Mouse (Mus musculus): ENCODE data around the gene Lmbr1.
"Not testable (repeated sequence)": the region's sequence is repeated elsewhere in the genome, so short reads cannot be mapped to it uniquely, and the experiment has no call there.

The Lmbr1 gene

GRCm38 (mm10) chr5:29378298-29379036 is at the start of gene Lmbr1:
TSS of gene Lmbr1 (minus strand) at chr5:29378390.
- peak; percentile 66 to 88 for DNase-seq (ENCODE audit: low read depth in 1 of 2, low spot score in 2 of 2)

GRCm38 (mm10) chr5:29423330-29423729 is 45.1 kb upstream of the Lmbr1 start:
- DNase-seq (ENCODE audit: low read depth in 1 of 2, low spot score in 2 of 2): not testable (repeated sequence)

GRCm38 (mm10) chr5:29413041-29413440 is 34.9 kb upstream of the Lmbr1 start:
- DNase-seq (ENCODE audit: low read depth in 1 of 2, low spot score in 2 of 2): no peak

GRCm38 (mm10) chr5:29410854-29411253 is 32.7 kb upstream of the Lmbr1 start:
- no peak for DNase-seq (ENCODE audit: low read depth in 1 of 2, low spot score in 2 of 2)

DNA sequence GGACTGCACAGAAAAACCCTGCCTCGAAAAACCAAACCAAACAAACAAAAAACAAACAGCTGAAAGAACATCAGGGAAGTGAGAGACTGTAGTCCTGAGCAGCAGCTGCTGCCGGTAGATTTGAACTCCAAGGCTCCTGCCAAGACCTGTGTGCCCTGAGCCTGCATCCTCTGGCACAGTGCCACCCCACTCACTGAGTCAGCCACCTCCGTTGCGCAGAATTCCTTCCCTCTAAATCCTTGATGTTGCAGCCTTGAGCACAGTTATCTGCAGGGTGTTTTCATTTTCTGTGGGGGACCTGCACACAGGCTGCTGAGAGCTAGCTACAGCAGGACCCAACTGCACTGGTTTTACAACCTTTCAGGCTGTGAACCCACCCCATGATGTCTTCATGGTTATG is 20.2 kb upstream of the Lmbr1 start:
- DNase-seq (ENCODE audit: low read depth in 1 of 2, low spot score in 2 of 2): no peak

DNA sequence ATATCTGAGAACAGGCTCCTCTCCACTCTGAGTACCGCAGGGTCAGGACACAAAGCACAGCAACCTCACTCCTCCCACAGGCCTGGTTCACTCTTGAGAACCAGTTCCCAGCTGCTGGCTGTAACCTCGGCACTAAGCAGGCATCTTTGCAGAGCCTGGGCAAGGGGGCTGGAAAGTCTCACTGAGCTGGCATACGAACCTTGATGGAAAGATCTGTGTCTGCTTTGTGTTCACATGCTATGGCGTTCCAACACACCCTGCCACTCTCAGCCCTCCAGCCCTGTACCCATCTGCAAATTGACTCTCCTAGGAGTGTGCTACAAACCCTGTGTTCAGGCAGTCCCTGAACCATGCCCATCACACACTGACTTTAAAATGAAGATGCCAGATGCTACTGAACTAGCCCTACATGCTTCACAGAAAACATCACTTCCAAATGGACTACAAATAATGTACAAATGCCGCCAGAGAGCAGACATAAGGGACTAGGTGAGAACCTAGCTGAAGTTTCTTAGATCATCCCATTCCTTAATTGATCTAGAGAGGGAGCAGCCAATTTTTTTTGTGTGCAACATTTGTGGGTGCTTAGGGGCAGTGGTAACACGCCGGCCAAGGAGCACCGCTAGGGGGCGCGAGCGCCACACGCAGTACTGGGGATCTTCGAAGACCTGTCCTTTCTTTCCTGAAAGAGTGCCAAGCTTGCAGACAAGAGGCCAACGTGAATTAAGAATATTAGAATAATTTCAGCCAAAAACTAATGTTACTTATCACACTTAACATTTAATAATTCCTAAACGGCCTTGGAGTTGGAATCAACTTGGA is 11.0 kb upstream of the Lmbr1 start:
- DNase-seq (ENCODE audit: low read depth in 1 of 2, low spot score in 2 of 2): peak in 1 of 2 experiments; percentile 28

DNA sequence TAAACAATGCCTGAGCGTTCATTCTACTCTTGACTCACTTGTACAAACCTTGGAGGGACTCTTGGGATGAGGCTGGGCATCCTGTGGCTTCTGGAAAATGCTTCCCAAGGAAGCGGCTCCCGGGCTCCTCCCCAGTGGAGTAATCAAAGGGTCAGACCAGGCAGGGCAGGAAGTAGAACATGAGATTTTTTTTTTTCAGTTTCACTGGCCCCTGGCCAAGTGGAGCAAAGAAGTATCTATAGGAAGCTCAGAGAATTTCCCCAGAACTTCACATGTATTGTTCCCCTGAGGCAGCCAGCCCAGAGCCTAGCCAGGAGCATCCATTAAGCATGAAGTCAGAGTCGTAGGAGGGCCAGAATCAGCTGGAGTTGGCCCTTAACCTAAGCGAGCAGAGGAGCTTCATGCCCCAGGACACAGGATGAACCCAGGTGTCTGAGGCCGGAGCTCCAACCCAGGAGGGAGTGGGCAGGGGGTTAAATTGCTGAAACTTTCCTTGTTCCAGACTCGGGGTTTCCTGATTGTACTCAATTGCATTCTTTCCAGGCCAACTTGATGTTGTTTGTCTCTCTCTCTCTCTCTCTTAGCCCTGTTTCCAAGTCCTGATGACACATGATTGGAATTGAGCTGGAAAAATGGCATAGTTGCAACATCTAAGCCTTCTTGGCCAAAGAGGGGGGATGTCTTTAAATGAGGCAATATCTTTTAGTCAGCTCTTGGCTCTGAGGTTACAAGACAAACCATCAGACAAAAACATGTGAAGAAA is 10.2 kb upstream of the Lmbr1 start:
- no peak for DNase-seq (ENCODE audit: low read depth in 1 of 2, low spot score in 2 of 2)

- no peak for DNase-seq (ENCODE audit: low read depth in 1 of 2, low spot score in 2 of 2)
Measured at GRCm38 (mm10) chr5:29387591-29387990, 9.4 kb upstream of the Lmbr1 start.

- no peak for DNase-seq (ENCODE audit: low read depth in 1 of 2, low spot score in 2 of 2)
Measured at GRCm38 (mm10) chr5:29382776-29383175, 4.6 kb upstream of the Lmbr1 start.

DNA sequence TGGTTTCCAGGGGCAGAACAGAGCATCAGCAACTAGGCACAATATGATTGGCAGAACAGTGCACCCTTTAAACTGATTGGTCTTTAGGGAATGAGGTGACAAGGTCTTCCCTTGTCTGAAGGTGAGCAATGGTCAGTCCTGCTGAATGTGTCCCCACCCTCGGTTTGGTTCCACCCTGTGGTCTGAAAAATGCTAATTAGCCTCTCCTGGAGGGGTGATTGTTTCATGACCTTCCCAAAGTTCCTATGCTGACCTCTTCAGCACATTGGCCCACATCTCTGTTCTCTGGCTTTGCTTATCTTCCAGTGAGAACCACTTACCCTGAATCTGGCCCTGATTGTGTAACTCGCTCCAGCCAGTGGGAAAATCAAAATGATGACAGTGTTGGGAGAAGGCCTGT is 1.9 kb upstream of the Lmbr1 start:
- DNase-seq (ENCODE audit: low read depth in 1 of 2, low spot score in 2 of 2): no peak

- DNase-seq (ENCODE audit: low read depth in 1 of 2, low spot score in 2 of 2): no peak
Measured at GRCm38 (mm10) chr5:29377590-29378297, 446 bp downstream of the Lmbr1 start.

DNA sequence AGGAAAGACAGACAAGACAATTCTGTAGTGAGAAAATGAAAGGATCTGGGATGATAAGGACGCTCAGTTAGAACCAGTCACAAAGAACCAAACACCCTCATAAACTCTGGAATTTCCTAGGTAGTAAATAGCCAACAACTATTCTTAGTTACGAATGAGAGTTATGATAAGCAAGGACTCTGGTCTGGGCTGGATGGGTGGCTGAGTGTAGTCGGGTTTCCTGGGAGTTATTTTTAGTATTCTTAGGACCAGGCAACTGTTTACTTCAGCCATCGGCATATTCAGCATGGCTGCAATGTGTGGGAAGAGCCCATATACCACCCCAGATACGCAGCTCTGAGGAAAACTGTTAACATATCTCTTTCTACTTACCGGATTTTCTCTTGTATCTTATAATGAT is 14.7 kb downstream of the Lmbr1 start:
- DNase-seq (ENCODE audit: low read depth in 1 of 2, low spot score in 2 of 2): no peak

- no peak for DNase-seq (ENCODE audit: low read depth in 1 of 2, low spot score in 2 of 2)
Measured at GRCm38 (mm10) chr5:29335836-29336235, 42.4 kb downstream of the Lmbr1 start.

- DNase-seq (ENCODE audit: low read depth in 1 of 2, low spot score in 2 of 2): no peak
Measured at GRCm38 (mm10) chr5:29322503-29322902, 55.7 kb downstream of the Lmbr1 start.

DNA sequence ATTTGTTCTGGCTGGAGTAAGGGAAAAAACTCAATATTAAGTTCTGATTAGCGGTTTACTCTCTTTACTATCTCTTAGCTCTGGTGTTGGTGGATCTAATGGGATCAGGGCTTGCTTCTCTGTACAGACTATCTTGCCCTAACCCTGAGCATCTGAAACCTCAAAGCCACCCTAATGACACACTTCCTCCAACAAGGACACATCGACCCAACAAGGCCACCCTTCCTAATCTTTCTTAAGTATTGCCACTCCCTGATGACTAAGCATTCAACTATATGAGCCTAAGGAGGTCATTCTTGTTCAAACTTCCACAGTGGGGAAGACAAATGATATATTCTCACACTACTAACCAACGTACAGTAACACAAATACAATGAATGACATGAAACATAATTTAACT is 69.0 kb downstream of the Lmbr1 start:
- no peak for DNase-seq (ENCODE audit: low read depth in 1 of 2, low spot score in 2 of 2)

DNA sequence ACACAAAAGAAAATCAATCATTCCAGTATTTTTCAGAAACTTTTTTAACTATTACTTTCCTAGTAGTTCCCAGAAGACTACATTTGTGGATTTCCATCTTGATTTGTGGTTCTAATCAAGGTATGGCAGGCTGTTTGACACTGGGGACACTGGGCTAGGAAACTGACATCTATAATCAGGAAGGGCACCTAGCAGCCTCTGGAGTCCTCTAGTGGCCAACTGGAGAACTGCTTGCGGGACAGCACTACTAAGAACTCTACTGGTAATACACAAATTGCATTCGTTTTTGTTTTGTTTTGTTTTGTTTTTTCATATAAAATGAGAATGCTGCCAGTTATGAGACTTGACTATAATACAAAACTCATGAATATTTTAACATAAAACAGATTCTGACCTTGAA is 85.0 kb downstream of the Lmbr1 start:
- peak; percentile 3 to 21 for DNase-seq (ENCODE audit: low read depth in 1 of 2, low spot score in 2 of 2)

DNA sequence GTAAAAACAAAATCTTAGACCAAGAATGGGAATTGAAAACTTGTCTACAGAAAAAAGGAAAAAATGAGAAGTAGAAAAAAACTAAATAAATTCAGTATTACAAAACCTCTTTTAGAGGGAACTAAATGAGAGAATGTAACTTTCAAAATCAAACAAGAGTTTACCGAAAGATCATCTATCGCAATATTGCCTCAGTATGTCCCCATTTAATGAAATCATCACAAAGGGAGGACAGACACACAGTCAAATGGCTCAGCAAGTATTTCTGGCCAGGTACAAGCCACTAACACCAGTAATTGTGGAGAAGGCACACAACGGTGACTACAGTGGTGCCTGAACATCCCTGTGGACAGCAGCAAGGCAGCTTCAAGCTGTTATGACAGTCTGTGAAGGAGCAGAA is 88.1 kb downstream of the Lmbr1 start:
- peak in 1 of 2 experiments; percentile 6 for DNase-seq (ENCODE audit: low read depth in 1 of 2, low spot score in 2 of 2)

DNA sequence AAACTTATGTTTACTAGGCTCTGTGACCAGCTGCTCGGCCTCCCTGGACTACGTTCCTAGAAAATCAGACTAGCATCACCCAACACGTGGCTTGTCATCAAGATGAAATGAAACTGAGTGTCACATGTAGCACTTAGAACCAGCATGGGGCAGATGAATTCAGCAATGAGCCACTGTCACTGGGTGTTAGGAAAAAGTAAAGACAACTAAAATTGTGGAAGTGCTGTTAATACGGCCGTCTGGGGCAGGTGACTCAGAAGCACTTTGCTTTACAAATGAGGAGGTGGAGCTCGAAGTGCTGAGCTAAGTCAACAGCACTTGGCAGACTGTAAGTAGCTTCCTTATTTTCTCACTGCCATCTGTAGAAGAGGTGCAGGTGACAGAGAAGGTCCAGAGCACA is 88.5 kb downstream of the Lmbr1 start:
- DNase-seq (ENCODE audit: low read depth in 1 of 2, low spot score in 2 of 2): peak; percentile 12 to 15

- no peak for DNase-seq (ENCODE audit: low read depth in 1 of 2, low spot score in 2 of 2)
Measured at GRCm38 (mm10) chr5:29281081-29281480, 97.1 kb downstream of the Lmbr1 start.

- no peak for DNase-seq (ENCODE audit: low read depth in 1 of 2, low spot score in 2 of 2)
Measured at GRCm38 (mm10) chr5:29274746-29275145, 103.4 kb downstream of the Lmbr1 start.

- no peak for DNase-seq (ENCODE audit: low read depth in 1 of 2, low spot score in 2 of 2)
Measured at GRCm38 (mm10) chr5:29273426-29273825, 104.8 kb downstream of the Lmbr1 start.

All from monocyte, adult 2 months (primary cell).